In genomic region chr4:148955131-148955813, GRCm38 (mm10) we compare ENCODE assay signal across 9 mouse cellular contexts.
DNase-seq lines count a peak whose midpoint lies in the region; ATAC-seq lines count a peak whose summit lies in the region.
"Had no signal": no experiment of that assay in that cellular context is flagged by ENCODE, and none has a peak within 500 bp of the region (broad histone marks: within the 10 kb centered on the region; RNA-seq: fewer than 3 reads in every experiment).

No protein-coding gene starts in this region.

- no peak overlapping the region for H3K4me3 ChIP-seq in kidney, embryonic 14.5 days (ENCODE audit: low read length)
- no peak overlapping the region for H3K4me3 ChIP-seq in stomach, embryonic 16.5 days (replicated peaks; ENCODE audit: low read length)
- no peak overlapping the region for H3K4me3 ChIP-seq in midbrain, embryonic 13.5 days (replicated peaks)
- H3K4me3 ChIP-seq: neural tube, embryonic 12.5 days had no signal

- no peak overlapping the region for H3K4me2 ChIP-seq in kidney, embryonic 14.5 days (replicated peaks; ENCODE audit: low read depth, low read length)
- H3K4me2 ChIP-seq in stomach, embryonic 16.5 days (ENCODE audit: low read depth, low read length): no peak overlapping the region
- no peak overlapping the region for H3K4me2 ChIP-seq in midbrain, embryonic 13.5 days (replicated peaks)
- H3K4me2 ChIP-seq: neural tube, embryonic 12.5 days had no signal

- H3K27ac ChIP-seq in kidney, embryonic 14.5 days (ENCODE audit: low read depth, low read length): no peak overlapping the region
- peak overlapping the region; percentile 60 for H3K27ac ChIP-seq in stomach, embryonic 16.5 days (ENCODE audit: low read length)
- no peak overlapping the region for H3K27ac ChIP-seq in midbrain, embryonic 13.5 days
- H3K27ac ChIP-seq: neural tube, embryonic 12.5 days had no signal

- H3K9ac ChIP-seq in kidney, embryonic 14.5 days (ENCODE audit: low read depth, low read length): no peak overlapping the region
- H3K9ac ChIP-seq in stomach, embryonic 16.5 days (ENCODE audit: low read length): peak overlapping the region; percentile 19; the same call in 1 of the 2 replicates
- H3K9ac ChIP-seq in midbrain, embryonic 13.5 days (replicated peaks): no peak overlapping the region
- H3K9ac ChIP-seq: neural tube, embryonic 12.5 days had no signal

- peak; percentile 87 for DNase-seq in kidney, adult 18-20 months
- DNase-seq in gastrocnemius, postnatal 36 days: peak; percentile 65 to 70
- peak; percentile 82 for DNase-seq in kidney, postnatal 10 days
- no peak for DNase-seq in neural tube, embryonic 10.5 days (ENCODE audit: extremely low spot score, low spot score)
- DNase-seq in layer of hippocampus, postnatal 25 days (ENCODE audit: extremely low spot score in 1 of 2, low spot score in 1 of 2): no peak

- H3K36me3 ChIP-seq in kidney, embryonic 14.5 days (ENCODE audit: control insufficient read depth, insufficient read depth, low read length): no peaks in the 10 kb centered on the region; the same call in 1 of the 2 replicates
- no peaks in the 10 kb centered on the region for H3K36me3 ChIP-seq in stomach, embryonic 16.5 days (ENCODE audit: control insufficient read depth, insufficient read depth, low read length)
- peaks cover 11% of the 10 kb centered on the region; the same call in 1 of the 2 replicates for H3K36me3 ChIP-seq in midbrain, embryonic 13.5 days

- H3K4me1 ChIP-seq in kidney, embryonic 14.5 days (ENCODE audit: control insufficient read depth, insufficient read depth, low read length): peaks cover 32% of the 10 kb centered on the region
- peaks cover 28% of the 10 kb centered on the region for H3K4me1 ChIP-seq in stomach, embryonic 16.5 days (ENCODE audit: control insufficient read depth, insufficient read depth, low read length)
- H3K4me1 ChIP-seq in midbrain, embryonic 13.5 days (replicated peaks): peaks cover 28% of the 10 kb centered on the region

- no peak for ATAC-seq in kidney, embryonic 14.5 days (ENCODE audit: low FRiP score, low TSS enrichment)
- ATAC-seq in stomach, embryonic 16.5 days (ENCODE audit: insufficient read depth, low FRiP score): peak; percentile 24; the same call in 1 of the 2 replicates
- no peak for ATAC-seq in midbrain, embryonic 13.5 days

- 83% methylated on average over 14 of the region's 14 CpGs for WGBS in kidney, embryonic 14.5 days
- 81% methylated on average over 14 of the region's 14 CpGs for WGBS in stomach, embryonic 16.5 days
- 88% methylated on average over 14 of the region's 14 CpGs for WGBS in midbrain, embryonic 13.5 days

- no peaks in the 10 kb centered on the region for H3K9me3 ChIP-seq in kidney, embryonic 14.5 days (ENCODE audit: control insufficient read depth, low read length)
- H3K9me3 ChIP-seq in stomach, embryonic 16.5 days (replicated peaks; ENCODE audit: control insufficient read depth, low read length): no peaks in the 10 kb centered on the region
- H3K9me3 ChIP-seq in midbrain, embryonic 13.5 days: no peaks in the 10 kb centered on the region
- H3K9me3 ChIP-seq: neural tube, embryonic 12.5 days had no signal

- peaks cover 34% of the 10 kb centered on the region for H3K27me3 ChIP-seq in kidney, embryonic 14.5 days (ENCODE audit: control insufficient read depth, insufficient read depth, low read length)
- peaks cover 25% of the 10 kb centered on the region for H3K27me3 ChIP-seq in stomach, embryonic 16.5 days (ENCODE audit: control insufficient read depth, insufficient read depth, low read length)
- peaks cover 56% of the 10 kb centered on the region for H3K27me3 ChIP-seq in midbrain, embryonic 13.5 days

- intact Hi-C loops in gastrocnemius, postnatal 36 days (cut with DNase I): no loop called here

Comparison
In these comparisons a context has a peak if more than half of its experiments do, and no peak if none do; other contexts are left out.
1. DNase-seq: peak in kidney, adult 18-20 months (single experiment), gastrocnemius, postnatal 36 days (2 of 2) and kidney, postnatal 10 days (single experiment); none in neural tube, embryonic 10.5 days (single experiment) and layer of hippocampus, postnatal 25 days (0 of 2).